Mouse (Mus musculus): ENCODE data around the gene Tmem52b.
"Not testable (repeated sequence)": the region's sequence is repeated elsewhere in the genome, so short reads cannot be mapped to it uniquely, and the experiment has no call there.

The Tmem52b gene

DNA sequence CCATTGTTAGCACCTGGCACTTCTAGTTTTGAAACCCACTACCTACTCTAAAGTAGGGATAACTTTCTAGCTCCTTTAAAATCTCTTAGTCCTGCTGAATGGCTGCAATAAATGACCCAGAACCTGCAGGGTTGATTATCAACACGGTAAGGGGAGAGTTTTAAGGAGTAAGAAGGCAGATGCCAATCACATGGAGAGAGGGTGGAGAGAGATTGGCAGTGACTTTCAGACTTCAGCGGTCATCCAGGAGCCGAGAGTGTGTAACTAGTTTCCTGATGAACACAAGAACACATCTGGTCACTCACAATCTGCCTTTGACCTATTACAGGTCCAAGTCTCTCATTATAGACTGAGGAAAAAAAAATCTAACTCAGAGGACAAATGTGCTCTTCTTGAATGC is at the start of gene Tmem52b:
Gene Tmem52b (plus strand): TSS at position 189 of the 400 bp plus-strand sequence.
- no peak for DNase-seq (ENCODE audit: low spot score)

DNA sequence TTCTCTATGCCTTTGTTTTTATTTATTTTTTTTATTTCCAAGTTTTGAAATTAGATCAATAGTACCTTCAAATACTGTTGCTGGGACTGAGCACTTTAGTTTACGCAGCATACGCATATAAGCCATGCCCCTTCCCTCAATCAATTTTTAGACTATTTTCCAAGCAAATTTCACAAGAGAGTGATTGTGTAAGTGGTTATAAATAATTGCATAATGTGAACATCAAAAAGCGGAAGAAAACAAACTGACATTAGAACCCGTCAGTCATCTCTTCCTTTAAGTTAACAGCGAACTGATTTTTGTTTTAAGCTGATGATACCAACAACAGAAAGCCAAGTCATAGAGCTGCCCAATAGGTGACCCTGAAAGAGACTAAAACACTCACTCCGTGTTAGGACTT is 41.0 kb upstream of the Tmem52b start:
- no peak for DNase-seq (ENCODE audit: low spot score)

DNA sequence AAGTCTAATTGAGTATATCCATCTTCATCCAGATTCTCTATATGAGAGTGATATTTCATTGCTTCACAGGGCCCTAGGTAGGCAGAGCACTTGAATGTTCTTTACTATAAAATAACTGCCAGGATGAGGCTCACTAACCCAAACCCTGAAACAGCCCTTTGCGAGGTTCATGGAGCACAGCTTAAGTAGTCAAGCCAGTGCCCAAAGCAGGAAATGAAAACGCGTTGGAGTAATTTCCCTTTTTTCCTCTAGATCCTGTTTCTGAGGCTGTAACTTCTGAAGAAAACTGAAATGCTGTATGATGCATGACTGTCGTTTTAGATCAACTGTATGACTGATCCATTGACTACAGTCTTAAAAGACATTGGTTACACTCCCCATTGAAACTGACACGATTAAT is 39.7 kb upstream of the Tmem52b start:
- no peak for DNase-seq (ENCODE audit: low spot score)

DNA sequence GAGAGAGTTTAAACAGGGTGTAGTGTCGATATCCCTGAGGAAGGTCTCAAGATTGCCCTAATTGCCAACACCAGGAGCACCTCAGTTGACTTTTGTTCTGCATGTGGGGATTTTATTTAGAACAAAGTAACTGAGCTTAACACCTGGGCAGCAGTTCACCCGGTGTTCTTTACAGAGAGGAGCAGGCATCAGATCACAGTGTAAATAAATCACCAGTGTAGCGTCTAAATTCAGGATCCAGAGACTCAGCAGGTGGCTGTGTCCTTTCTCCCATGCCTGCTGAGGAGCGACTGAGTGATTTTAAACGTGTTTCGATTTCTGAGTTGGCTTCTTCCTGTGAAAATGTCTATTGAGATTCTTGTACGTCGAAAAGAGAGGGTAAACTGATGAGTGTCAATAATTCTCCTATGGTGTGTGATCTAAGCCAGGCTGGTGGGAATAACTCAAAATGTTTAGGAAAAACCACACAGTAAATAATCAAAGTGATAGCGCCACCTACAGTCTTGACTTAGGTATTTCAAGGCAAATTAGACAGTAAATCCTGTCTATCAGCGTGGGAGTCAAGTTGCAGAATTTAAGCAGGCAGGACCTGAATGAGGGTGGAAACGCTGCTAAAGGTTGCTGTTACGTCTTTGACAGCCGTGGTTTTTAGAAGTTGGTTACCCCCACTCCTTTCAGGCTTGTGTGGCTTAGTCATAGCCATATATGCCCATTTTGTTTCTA is 35.8 kb upstream of the Tmem52b start:
- no peak for DNase-seq (ENCODE audit: low spot score)

DNA sequence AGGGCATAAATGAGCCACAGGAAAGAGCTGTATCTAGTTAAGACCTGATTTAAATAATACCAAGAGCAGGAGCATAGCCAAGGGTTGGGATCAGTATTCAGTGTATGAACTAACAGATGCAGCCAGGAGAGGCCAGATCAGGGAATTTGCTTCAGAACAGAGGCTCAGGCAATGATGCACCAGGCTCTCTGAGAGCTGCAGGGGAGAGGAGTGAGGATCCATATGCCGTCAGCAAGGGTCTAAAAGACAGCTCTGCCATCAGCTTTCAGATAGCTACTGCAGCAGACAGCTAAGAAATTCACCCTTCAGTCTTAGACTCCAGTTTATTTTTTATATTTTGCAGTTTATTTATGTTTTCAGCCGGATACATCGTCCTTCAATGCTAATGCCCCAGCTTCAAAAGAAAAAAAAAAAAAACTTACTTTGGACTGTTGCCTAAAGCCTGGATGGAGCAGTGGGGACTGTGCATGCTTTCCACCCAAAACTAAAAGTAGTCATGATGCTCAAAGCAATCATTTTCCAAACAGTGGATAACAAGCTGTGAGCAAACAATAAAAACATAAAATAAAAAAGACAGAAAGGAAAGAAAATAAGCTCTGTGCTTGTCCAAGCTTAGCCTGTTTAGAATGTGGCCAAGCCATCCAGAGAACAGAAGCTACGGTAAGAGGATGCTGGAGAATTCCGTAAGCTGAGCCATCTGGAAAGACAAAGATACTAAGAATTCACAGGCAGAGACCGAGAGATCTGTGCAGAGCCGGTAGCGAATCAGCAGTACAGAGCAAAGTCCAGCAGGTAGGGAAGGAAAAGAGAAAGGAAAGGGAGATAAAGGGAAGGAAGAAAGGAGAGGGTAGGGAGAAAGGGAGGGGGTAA is 32.0 kb upstream of the Tmem52b start:
- DNase-seq (ENCODE audit: low spot score), result no peak

DNA sequence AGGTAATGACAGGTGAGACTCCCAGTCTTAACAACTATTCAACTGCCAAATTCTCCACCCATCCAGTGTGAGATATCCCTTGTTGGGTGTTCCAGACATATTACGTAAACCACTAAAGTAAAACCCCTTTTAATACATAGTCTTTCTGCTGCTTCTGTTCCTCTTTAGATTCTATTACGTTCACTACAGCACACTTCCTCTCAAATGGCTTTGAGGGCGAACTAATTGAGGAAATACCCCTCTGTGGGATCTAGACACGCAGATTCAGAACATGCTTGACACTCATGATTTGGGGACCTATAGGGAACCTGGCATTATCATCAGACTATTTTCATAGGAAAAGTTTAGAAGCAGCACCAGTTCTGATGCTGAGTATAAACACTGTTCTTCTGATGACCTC is 17.4 kb upstream of the Tmem52b start:
- DNase-seq (ENCODE audit: low spot score), result no peak

DNA sequence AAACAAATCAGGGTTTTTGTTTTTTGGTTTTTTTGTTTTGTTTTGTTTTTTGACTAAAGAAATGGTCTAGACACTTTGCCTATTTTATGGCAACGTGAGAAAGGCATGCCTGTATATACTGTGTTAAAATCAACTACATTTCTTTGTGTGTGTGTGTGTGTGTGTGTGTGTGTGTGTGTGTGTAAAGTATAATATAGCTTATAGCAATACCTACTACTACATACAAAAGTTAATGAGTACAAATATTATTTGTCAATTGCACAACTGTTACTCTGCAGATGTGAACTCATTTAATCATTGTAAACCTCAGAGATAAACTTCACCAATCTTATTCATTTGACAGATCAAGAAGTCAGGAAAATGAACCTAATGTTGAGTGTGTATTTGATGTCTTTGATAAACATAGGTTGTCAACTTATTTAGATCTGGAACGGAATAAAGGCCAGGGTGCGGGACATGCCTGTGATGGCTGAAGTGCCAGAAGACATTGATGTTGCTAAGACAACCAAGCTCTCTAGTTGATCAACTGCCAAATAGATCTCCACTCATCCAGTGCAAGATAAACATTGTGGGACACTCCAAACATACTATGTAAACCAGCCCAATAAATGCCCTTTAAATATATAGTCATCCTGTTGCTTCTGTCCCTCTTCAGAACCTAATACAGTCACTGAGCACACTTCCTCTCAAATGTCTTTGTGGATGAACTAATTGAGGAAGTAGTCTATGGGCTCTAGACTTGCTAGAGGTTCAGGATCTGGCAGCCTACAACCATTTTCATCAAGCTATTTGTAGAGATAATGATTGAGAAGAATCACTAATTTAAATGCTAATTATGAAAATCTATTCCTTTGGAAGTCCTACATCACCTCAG is 14.8 kb upstream of the Tmem52b start:
- no peak for DNase-seq (ENCODE audit: low spot score)

DNA sequence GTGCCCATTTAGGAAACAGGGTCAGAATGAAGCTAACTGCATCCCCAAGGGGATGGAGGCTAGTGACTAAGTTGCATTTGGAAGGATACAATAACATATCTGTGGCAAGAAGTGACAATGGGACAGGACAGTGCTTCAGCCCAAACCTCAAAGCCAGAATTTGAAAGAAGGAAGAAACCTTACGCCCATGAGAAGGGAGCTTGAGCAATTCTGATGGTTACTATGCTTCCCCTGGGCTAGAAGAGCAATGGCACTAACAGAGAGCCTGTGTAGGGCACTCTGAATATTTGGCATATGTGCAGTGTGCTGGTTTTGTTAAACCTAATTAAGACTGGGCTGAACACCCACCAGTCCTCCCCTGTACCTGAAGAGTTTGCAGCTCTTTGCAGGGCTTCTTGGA is 12.8 kb upstream of the Tmem52b start:
- DNase-seq (ENCODE audit: low spot score), result not testable (repeated sequence)

DNA sequence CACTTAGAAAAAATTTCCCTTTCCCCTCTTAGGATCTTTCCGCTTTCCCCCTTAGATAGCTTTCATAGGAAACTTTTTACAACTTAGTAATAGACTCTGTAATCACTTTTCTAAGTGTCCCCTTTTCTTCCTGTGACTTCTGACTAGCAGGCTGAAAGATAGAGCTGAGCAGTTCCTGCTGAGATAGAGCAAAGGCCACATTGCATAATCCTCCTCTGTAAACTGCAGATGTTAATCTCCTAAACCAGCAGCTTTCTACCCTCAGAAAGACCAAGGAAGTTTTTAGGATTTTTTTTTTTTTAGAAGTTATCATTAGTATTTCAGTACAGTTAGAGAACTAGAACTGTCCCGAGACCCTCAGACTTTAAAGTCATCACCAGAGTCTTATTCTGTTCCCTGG is 8.9 kb upstream of the Tmem52b start:
- DNase-seq (ENCODE audit: low spot score), result no peak

DNA sequence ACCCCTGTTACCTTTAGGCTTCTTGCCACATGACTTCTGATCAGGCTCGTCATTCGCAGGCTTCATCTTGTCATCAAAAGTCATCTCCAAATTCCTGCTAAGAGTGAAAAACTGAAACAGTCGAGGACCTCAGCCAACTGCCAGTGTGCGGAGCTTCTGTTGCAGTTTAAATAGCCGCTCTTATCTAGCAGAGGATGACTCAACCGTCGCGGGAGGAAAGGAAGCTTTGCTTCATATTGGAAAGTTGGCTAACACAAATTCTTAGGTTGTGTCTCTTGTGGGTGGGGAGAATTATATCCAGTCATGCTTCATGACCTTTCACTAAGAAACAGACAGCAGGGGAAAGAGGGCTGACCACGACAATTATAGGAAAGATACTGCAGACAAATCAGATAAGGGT is 5.3 kb upstream of the Tmem52b start, which contains the start of gene Olr1:
Gene Olr1 (minus strand): TSS at position 142 of the 400 bp plus-strand sequence.
- DNase-seq (ENCODE audit: low spot score), result no peak

DNA sequence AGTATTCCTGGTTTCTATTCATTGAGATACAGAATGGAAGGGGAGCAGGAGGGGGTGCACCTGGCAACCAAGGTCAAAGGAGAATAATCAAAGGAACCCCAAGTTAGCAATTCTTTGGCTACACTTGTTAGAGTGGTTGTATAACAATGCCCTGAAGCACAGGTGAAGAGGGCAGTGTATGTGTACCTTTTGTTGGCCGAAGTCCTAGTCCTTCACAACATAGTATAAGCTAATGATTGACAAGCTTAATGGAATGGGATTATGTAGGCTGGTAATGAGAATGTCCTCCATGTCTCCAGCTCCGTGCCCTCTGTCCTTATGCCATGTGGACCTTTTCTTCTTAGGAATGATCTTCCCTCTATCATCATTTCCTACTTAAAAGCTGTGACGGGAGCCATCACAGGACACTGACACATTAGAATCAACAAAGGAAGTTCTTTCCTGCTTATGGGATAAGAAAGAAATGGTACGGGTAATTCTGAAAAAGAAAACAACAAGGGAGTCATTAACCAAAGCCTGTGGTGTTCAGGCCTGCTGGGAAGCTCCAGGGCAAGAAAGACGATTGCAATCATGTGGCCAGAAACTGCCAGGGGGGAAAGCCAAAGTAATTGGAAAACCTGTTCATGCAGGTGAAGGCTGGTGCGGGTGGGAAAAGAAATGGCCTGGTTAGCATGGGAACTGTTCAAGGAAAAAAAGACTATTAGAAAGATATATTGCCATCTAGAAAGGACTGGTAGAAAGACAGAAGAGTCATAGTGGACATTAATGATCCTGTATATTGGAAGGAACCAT is 2.0 kb upstream of the Tmem52b start:
- DNase-seq (ENCODE audit: low spot score), result no peak

DNA sequence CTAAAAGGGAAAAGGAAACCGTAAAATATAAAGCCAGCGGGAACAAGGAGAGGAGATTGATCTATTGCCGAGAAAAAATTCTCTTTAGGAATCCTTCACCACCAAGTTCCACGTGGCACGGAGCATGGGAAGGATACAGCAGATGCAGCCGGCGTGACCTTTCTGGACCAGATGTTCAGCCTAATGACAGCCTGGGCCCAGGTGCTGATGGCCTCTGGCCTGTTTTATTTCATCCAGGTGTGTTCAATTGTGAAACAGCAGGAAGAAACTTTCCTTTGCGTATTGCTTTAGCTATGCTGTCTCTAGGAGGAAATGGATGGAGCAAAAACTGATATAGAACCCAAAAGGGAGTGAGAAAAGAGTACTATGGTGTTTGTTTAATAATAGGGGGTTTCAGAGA is 513 bp downstream of the Tmem52b start:
- DNase-seq (ENCODE audit: low spot score), result no peak

DNA sequence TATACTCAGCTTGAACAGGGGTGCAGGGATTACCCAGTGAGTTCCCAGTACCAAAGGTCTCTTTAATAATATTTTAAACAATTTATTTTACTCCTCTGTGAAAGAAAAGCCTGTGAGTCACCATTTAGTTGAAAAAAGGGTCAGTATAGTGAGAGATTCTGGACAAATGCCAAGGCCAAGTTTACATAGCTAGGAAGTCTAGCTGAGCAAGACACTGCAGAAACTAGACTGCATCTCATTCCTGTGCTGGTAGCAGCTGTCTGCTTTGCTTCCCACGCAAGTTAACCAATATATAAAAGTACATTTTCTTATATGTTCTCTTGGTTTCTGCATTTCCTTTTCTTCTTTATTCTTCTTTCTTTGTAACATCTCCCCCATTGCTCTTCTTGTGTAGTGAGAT is 1.1 kb downstream of the Tmem52b start:
- DNase-seq (ENCODE audit: low spot score), result no peak

DNA sequence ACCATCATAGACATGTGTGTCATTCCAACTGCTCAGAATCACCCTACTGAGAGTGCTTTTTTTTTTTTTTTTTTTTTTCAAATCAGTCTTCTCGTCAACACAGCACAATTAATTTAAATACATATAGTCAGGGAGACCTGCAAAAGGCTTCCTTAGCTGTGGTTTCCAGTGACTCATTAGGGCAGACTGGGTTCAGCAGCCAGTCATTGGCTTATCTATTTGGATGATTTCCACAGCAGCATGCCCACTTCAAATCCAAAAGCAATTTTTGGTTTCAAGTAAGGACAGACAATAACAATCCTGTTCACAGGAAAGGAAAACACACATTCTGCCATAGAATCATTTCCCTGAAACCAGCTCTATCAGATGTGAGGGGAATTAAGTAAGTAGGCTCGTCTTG is 2.0 kb downstream of the Tmem52b start:
- no peak for DNase-seq (ENCODE audit: low spot score)

DNA sequence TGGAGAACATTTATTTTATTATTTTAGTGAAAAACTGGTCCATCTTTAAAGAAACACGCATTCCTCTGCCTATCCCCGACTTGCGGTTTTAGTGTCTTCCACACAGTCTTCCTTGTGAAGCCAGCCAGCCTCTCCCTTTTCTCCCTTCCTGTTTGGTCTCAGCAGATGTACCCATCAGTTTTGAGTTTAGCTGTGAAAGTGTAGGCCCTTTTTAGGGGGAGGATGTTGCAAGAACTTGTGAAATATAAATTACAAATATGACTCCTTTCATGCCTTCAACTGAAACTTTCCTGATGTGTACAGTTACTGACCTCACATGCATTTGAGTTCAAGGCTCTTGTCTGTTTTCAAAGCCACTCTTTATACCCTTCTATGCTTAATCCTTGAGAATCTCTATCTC is 2.7 kb downstream of the Tmem52b start:
- DNase-seq (ENCODE audit: low spot score), result no peak

DNA sequence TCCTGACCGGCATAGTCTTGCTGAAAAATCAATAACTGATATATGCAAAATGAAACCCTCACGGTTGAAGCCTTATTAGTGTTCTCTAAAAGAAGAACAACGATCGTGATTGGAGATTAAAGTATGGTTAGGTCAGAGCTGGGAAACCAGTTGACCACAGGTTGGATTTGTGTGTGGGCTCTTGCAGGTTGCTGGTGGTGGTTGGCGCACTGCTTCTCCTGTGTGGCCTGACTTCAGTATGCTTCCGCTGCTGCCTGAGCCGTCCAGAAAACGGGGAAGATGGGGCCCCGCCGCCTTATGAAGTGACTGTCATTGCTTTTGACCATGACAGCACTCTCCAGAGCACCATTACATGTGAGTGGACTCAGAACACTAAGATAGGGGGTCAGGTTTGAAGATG is 4.0 kb downstream of the Tmem52b start:
- no peak for DNase-seq (ENCODE audit: low spot score)

DNA sequence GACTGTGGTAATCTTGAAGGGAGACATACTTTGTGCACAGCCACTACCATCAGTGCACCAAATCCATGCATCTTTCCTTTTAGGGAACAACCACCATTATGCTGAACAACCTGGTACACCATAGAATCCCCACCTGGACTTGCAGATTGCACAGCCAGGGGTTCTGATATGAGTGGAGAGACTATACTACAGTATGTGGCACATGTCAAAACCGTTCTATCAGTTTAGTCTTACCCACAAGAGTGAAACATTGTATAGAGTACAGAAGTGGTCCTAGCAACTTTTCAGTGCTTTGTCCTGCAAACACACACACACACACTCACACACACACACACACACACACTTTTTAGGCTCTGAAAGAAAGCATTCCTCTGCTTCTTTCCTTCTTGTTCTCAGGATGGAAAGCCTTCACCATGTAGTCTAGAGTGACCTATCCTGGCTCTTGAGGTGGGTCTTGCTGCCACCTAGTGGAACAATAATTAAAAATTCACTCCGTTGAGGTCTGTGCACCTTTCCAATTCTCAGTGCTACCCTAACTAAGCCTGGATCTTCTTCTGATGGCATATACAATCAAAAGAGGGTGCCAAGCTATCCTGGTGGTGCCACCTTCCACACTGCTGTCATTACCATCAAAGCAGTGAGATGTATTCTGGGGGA is 5.5 kb downstream of the Tmem52b start:
- DNase-seq (ENCODE audit: low spot score), result no peak

DNA sequence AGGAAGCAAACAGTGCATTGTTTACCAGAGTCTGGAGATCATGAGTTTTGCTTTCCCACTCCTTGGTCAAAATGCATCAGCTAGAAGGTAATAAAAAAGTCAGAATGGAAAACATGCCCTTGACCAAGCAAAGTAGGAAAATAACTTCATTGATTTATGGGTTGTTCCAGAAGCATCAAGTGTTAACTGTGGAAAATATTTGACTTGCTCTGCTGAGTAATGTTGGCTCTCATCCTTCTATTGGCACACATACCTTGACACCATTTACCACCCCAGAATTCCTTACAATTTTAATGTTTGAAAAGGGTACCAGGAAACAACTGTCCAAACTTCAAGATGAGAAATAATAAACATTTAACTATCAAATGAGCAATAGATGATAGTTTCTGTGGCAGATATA is 13.7 kb downstream of the Tmem52b start:
- DNase-seq (ENCODE audit: low spot score), result no peak

DNA sequence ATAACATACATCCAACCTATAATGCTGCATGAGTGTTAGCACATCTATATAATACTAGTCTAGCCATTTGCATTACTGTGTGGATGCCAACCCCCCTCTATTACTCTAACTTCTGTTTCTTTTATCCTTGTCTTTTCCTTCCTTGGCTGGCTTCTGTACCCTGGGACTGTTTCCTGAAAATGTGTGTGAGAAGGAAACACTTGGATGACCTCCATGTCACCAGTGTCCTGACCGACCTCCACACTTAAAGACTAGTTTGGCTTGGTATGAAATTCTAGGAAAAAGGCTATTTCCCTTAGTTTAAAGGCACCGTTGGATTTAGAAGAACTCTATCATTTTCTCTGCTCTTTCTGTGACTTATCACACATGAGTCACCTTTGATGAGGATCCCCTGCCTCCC is 15.1 kb downstream of the Tmem52b start:
- DNase-seq (ENCODE audit: low spot score), result no peak

DNA sequence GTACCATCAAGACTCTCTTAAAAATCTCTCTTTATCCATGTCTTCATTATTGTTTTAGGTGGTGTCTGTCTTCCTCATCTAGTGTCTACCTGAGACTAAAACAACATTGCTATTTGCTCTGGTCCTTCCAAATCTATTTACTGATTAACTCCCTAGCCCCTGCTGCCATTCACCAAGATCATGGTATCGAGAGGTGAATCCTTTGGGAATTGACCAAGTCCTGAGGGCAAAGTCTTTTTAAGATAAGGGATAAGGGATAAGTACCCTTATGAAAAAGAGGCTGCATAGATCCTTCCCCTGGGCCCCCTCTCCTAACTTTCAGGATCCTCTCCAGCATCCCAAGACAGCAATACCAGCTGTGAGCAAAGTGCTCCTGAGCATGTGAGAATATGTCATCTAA is 17.2 kb downstream of the Tmem52b start:
- no peak for DNase-seq (ENCODE audit: low spot score)

DNA sequence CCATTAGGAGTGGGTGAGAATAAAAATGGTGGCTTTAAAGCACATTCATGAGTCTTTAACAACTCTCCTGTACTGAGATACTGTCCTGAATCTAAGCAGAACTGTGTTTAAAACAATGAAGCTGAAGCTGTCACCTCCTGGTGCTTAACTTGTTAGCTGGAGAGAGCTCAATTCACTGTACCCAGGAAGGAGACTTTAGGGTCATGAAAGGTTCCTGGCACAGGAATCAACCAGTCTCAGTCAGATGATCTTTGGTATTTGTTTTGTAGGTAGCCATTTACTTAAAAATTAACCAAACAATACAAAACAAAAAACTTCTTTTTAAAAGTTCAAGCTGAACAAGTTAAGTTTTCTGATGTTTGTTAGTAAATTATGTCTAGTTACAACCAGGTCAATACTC is 17.9 kb downstream of the Tmem52b start:
- no peak for DNase-seq (ENCODE audit: low spot score)

All from T-cell, adult 2 months (primary cell).